Mouse (Mus musculus): ENCODE measurements around the gene H2al1b.

H2al1b gene

GRCm38 (mm10) chrX:11346756-11347155 lies 44.5 kb downstream of the H2al1b start:
- no peak for DNase-seq (ENCODE audit: low spot score)

Data from lung, postnatal 25 days (tissue).